Mouse (Mus musculus): ENCODE data around the gene Rab11fip3. TPM values are rescaled to one million over a fixed set of nuclear protein-coding genes. Genes with fewer than 3 reads are reported as not detected.

The Rab11fip3 gene
- polyA plus RNA-seq, 1 experiment, result 26.2 TPM

GRCm38 (mm10) chr17:26068024-26068830 is 1.1 kb downstream of the Rab11fip3 start:
- H3K4me1 ChIP-seq (replicated peaks; ENCODE audit: control insufficient read depth, insufficient read depth, low read length), result peaks cover 21% of the 10 kb centered on the region
- no peaks in the 10 kb centered on the region; the same call in 1 of the 2 replicates for H3K27me3 ChIP-seq (ENCODE audit: control insufficient read depth, insufficient read depth, low read length)
- no peaks in the 10 kb centered on the region for H3K36me3 ChIP-seq (ENCODE audit: control insufficient read depth, insufficient read depth, low read length)
- TF ChIP-seq POLR2A (IDR thresholded peaks at IDR 0.05; ENCODE audit: control insufficient read depth, extremely low read depth, insufficient read depth, low read length, poor library complexity), result no peak
- TF ChIP-seq CTCF (IDR thresholded peaks at IDR 0.05; ENCODE audit: borderline replicate concordance, control insufficient read depth, extremely low read depth, insufficient read depth, low read length, poor library complexity), result no peak
- peak overlapping the region; percentile 84 for H3K4me3 ChIP-seq (ENCODE audit: control insufficient read depth, insufficient read depth, low read length)
- no peak overlapping the region for H3K27ac ChIP-seq (ENCODE audit: control insufficient read depth, insufficient read depth, low read length)
- DNase-seq, result peak; percentile 4
- 22% methylated on average over 44 of the region's 44 CpGs for WGBS

DNA sequence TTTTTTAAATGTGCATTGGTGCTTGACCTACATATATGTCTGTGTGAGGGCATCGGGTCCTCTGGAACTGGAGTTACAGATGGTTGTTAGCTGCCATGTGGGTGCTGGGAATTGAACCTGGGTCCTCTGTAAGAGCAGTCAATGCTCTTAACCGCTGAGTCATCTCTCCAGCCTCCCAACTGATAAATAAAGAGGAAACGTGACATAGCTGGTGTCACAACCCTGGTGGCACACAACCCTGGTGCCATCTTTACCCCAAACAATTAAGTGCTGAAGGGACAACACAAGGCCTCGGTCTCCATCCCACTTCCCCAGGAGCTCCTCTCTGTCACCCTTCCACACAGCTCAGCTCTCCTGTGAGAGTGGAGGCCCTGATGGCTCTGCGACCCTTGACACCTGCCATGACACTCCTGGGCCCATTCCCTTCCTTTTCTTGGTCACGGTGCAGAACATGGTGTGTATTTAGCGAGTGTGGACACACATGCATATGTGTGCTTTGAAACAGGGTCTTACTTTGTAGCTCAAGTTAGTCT is 2.8 kb downstream of the Rab11fip3 start:
- no peak for TF ChIP-seq POLR2A (IDR thresholded peaks at IDR 0.05; ENCODE audit: control insufficient read depth, extremely low read depth, insufficient read depth, low read length, poor library complexity)
- no peak for TF ChIP-seq CTCF (IDR thresholded peaks at IDR 0.05; ENCODE audit: borderline replicate concordance, control insufficient read depth, extremely low read depth, insufficient read depth, low read length, poor library complexity)
- no peak overlapping the region for H3K27ac ChIP-seq (ENCODE audit: control insufficient read depth, insufficient read depth, low read length)
- H3K36me3 ChIP-seq (ENCODE audit: control insufficient read depth, insufficient read depth, low read length), result no peaks in the 10 kb centered on the region
- peaks cover 21% of the 10 kb centered on the region for H3K4me1 ChIP-seq (replicated peaks; ENCODE audit: control insufficient read depth, insufficient read depth, low read length)
- no peak for DNase-seq
- 98% methylated on average over 7 of the region's 7 CpGs for WGBS
- H3K27me3 ChIP-seq (ENCODE audit: control insufficient read depth, insufficient read depth, low read length), result no peaks in the 10 kb centered on the region; the same call in 1 of the 2 replicates
- no peak overlapping the region for H3K4me3 ChIP-seq (ENCODE audit: control insufficient read depth, insufficient read depth, low read length)

GRCm38 (mm10) chr17:26064916-26065315 is 4.4 kb downstream of the Rab11fip3 start:
- H3K4me1 ChIP-seq (replicated peaks; ENCODE audit: control insufficient read depth, insufficient read depth, low read length), result peaks cover 21% of the 10 kb centered on the region
- no peak overlapping the region for H3K4me3 ChIP-seq (ENCODE audit: control insufficient read depth, insufficient read depth, low read length)
- no peaks in the 10 kb centered on the region for H3K36me3 ChIP-seq (ENCODE audit: control insufficient read depth, insufficient read depth, low read length)
- DNase-seq, result no peak
- H3K27me3 ChIP-seq (ENCODE audit: control insufficient read depth, insufficient read depth, low read length), result no peaks in the 10 kb centered on the region; the same call in 1 of the 2 replicates
- WGBS, result 62% methylated on average over 6 of the region's 6 CpGs
- H3K27ac ChIP-seq (ENCODE audit: control insufficient read depth, insufficient read depth, low read length), result no peak overlapping the region
- TF ChIP-seq POLR2A (IDR thresholded peaks at IDR 0.05; ENCODE audit: control insufficient read depth, extremely low read depth, insufficient read depth, low read length, poor library complexity) (no peak), CTCF (IDR thresholded peaks at IDR 0.05; ENCODE audit: borderline replicate concordance, control insufficient read depth, extremely low read depth, insufficient read depth, low read length, poor library complexity) (no peak)

DNA sequence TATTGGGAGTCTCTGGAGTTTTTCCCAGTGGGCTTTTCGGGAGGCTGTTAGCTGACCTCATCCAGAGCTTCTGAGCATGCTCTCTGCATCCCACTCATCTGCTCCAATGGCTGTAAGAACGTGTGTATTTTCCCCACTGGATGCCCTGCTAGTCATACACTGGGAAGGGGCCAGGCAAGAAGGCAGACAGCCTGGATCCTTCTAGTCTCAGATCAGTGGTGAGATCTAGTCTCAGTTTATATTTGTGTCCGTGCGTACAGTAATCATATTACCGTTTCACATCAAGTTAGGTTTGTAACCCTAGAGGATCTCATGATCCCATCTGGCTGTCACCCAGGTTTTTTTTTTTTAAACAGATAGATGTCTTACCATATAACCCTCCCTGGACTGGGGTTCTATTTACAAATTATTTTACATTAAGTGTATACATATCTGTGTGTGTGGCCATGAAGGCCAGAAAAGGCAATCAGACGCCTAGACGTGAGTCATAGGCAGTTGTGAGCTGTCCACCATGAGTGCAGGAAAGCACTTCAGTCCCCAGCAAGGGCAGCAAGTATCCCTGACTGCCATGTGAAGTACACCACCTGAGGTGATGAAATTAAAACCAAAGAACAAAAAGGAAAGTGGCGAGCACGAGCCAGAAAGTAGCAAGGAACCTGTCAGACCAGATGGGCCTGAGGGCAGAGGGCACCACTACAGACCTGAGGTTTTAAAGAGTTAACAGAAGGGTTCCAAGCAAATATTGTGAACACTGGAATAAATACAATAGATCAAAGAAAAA is 11.4 kb downstream of the Rab11fip3 start:
- Histone ChIP-seq H3K36me3 (ENCODE audit: control insufficient read depth, insufficient read depth, low read length) (no peaks in the 10 kb centered on the region), H3K4me3 (ENCODE audit: control insufficient read depth, insufficient read depth, low read length) (no peak overlapping the region), H3K27me3 (ENCODE audit: control insufficient read depth, insufficient read depth, low read length) (no peaks in the 10 kb centered on the region), H3K4me1 (replicated peaks; ENCODE audit: control insufficient read depth, insufficient read depth, low read length) (no peaks in the 10 kb centered on the region), H3K27ac (ENCODE audit: control insufficient read depth, insufficient read depth, low read length) (no peak overlapping the region)
- no peak for TF ChIP-seq POLR2A (IDR thresholded peaks at IDR 0.05; ENCODE audit: control insufficient read depth, extremely low read depth, insufficient read depth, low read length, poor library complexity)
- TF ChIP-seq CTCF (IDR thresholded peaks at IDR 0.05; ENCODE audit: borderline replicate concordance, control insufficient read depth, extremely low read depth, insufficient read depth, low read length, poor library complexity), result no peak
- no peak for DNase-seq
- 94% methylated on average over 9 of the region's 9 CpGs for WGBS

DNA sequence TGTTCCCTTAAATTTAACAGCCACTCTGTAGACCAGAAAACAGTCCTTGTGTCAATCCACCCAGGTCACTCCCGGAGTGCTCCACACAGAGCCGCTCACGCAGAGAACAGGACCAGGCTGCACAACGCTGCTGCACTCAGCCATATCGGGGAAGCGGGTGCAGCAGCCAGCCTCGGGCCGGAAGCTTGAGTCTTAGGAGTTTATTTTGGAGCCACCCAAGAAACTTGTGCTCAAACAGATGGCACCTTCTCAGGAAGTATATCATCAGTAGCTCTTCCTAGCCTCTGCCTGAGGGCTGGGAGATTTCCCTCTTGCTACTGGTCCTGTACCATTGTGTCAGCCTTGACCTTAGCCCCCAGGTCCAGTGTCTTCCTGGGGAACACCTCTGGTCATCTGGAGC is 12.1 kb downstream of the Rab11fip3 start:
- WGBS, result 97% methylated on average over 8 of the region's 8 CpGs
- no peak overlapping the region for H3K27ac ChIP-seq (ENCODE audit: control insufficient read depth, insufficient read depth, low read length)
- no peak for TF ChIP-seq CTCF (IDR thresholded peaks at IDR 0.05; ENCODE audit: borderline replicate concordance, control insufficient read depth, extremely low read depth, insufficient read depth, low read length, poor library complexity)
- TF ChIP-seq POLR2A (IDR thresholded peaks at IDR 0.05; ENCODE audit: control insufficient read depth, extremely low read depth, insufficient read depth, low read length, poor library complexity), result no peak
- no peaks in the 10 kb centered on the region for H3K36me3 ChIP-seq (ENCODE audit: control insufficient read depth, insufficient read depth, low read length)
- H3K27me3 ChIP-seq (ENCODE audit: control insufficient read depth, insufficient read depth, low read length), result no peaks in the 10 kb centered on the region
- no peak overlapping the region for H3K4me3 ChIP-seq (ENCODE audit: control insufficient read depth, insufficient read depth, low read length)
- no peak for DNase-seq
- H3K4me1 ChIP-seq (replicated peaks; ENCODE audit: control insufficient read depth, insufficient read depth, low read length), result no peaks in the 10 kb centered on the region

DNA sequence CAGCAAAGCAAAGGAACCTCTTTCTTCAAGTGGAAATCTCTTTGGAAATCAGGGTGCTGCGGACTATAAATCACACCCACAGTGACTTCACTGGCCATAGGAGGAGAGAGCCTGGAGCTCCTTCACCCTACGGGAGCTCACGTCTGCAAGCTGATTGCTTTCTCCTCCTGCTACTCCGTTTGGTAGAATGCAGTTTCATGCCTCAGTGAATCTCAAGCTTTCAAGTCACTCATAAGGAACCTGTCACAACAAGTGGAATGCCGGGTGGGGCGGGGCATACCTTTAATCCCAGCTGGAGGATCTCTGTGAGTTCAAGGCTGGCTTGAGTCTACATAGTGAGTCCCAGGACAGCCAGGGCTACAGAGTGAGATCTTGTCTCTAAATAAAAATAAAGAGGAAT is 14.2 kb downstream of the Rab11fip3 start:
- H3K4me3 ChIP-seq (ENCODE audit: control insufficient read depth, insufficient read depth, low read length), result no peak overlapping the region
- WGBS, result 92% methylated on average over 6 of the region's 6 CpGs
- no peaks in the 10 kb centered on the region for H3K36me3 ChIP-seq (ENCODE audit: control insufficient read depth, insufficient read depth, low read length)
- DNase-seq, result no peak
- no peak overlapping the region for H3K27ac ChIP-seq (ENCODE audit: control insufficient read depth, insufficient read depth, low read length)
- TF ChIP-seq POLR2A (IDR thresholded peaks at IDR 0.05; ENCODE audit: control insufficient read depth, extremely low read depth, insufficient read depth, low read length, poor library complexity) (no peak), CTCF (IDR thresholded peaks at IDR 0.05; ENCODE audit: borderline replicate concordance, control insufficient read depth, extremely low read depth, insufficient read depth, low read length, poor library complexity) (no peak)
- H3K4me1 ChIP-seq (replicated peaks; ENCODE audit: control insufficient read depth, insufficient read depth, low read length), result no peaks in the 10 kb centered on the region
- no peaks in the 10 kb centered on the region for H3K27me3 ChIP-seq (ENCODE audit: control insufficient read depth, insufficient read depth, low read length)
